Mouse (Mus musculus) megakaryocyte, adult 5-6 weeks (primary cell): ENCODE results near the gene Ech1. TPM values are rescaled to one million over a fixed set of nuclear protein-coding genes. Genes with fewer than 3 reads are reported as not detected.

Experiments
- ATAC-seq: 2 replicates; pipeline ENCODE4 v1.8.0; 2016; ENCODE audit warnings: mild to moderate bottlenecking, inconsistent platforms; ENCODE audit not compliant: poor library complexity, severe bottlenecking
- total RNA-seq, 2 experiments: library from RNA; stranded (forward) in 1 of 2; stranded (reverse) in 1 of 2; fragments of 153-499, 151-499 nt in 1 of 2; fragments of 221-1000, 200-1000 nt in 1 of 2; gene quantifications; 2 replicates each; pipeline versions ENCODE4 v1.2.3 to v1.2.4; 2015 to 2017

The Ech1 gene
- total RNA-seq (2015) = 119 TPM in 2 replicates
- 78.8 and 82.8 TPM in 2 replicates for total RNA-seq (2017)

DNA sequence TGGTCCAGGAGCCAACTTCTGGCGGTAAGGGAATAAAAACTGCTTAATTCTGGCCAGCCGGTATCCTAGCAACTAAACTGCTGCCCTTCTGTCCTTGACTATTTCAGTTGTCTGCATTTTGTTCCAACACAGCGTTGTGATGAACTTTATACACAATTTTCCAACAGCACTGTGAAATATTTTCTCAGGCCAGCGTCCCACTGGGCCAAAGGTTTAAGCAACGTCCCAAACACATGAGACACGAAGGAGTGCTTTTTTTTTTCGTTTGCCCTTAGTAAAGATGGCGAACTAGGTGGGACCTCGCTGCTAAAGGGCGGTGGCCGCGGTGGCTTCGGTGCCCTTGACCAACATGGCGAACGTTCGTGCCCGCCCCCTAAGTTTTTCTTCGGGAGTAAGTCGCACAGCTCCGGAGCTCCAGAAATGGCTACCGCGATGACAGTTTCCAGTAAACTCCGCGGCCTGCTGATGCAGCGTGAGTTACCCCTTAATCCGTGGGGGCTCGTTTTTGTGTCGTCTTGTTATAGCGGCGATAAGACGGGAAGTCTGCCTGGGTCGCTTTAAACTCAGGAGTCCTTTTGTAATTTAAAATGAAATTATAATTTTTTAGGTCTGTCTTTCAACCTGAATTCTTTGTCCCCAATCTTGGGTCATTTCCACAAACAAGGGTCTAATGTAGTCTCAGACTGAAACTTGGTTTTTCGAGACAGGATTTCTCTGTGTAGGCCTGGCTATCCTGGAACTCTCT, at the start of gene Ech1:
TSS of gene Ech1 (plus strand) at position 277 of the 745 bp plus-strand sequence.
- ATAC-seq = peak; percentile 98

DNA sequence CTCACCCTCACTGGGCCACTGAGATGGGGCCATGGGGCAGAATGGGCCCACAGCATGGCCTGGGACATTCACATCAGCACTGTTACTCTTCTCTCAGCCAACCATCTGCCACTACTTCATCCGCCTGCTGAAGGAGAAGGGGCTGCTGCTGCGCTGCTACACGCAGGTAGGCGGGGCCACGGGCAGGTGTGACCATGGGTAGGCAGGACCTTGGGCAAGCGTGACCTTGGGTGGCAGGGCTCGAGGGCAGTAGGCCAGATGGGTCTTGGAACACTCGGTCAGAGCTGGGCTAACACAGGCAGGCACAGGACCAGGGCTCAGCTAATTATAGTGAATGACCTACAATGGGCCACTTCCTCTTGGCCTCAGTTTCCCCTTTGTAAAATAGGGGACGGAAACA, 46.2 kb upstream of the Ech1 start:
- ATAC-seq = no peak

DNA sequence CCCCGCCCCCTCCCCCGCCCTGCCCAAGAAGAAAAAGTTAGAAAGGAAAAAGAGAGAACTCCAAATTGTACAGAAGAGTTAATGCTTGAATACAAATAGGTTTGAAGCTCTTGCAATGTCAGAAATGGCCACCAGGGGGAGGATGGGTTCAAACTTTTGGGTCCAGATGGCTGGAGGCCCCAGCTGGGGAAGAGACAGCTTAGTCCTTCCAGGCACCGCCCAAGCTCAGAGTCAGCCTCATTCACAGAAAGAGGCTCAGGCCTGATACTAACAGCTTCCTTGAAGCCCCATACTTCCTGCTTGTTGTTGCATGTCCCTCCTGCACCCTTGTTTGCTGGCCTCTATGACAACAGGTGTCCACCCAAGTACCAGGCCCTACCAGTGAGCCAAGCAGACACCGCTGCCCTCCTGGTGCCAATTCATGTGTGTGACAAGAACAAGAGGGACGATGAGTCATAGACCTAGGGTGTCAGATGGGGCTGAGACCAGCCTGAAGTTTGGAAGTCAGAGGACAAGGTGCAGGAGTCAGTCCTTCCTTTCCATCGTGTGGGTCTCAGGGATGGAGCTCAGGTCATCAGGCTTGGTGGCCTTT, 44.9 kb upstream of the Ech1 start:
- ATAC-seq = peak; percentile 79

DNA sequence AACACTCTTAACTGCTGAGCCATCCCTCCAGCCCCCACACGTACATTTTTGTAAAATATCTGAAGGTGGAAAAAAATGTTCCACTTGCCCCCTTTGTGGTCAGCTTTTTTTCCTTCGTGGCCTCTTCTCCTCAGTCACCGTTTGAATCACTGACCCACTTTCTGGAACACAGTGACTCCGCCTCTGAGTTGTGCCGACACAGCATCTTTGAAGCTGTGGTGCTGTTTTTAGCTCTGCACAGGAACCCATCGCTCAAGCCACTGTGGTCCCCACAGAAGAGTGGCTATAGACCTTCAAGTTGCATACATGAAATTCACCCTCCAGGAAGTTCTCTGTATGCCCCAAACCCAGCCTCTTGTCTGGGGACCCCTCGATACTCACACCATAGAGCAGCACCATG, 44.2 kb upstream of the Ech1 start:
- ATAC-seq = peak; percentile 34

DNA sequence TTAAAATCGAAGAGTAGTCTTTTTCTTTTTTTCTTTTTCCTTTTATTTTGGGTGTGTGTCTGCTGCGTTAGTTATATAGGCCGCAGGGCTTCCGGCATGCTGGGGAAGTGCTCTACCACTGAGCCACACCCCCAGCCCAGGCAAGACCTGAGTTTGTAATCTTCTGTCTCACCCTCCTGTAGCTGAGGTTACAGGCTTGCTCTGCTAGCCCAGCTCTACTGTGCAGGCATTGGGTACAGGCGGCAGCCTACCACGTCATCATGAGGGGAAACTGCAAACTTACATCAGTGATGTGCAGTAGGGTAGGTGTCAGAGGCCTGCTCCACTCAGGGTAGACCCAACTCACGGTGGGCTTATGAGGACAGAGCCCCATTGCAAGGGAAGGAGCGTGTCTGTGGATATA, 43.8 kb upstream of the Ech1 start:
- peak; percentile 92 for ATAC-seq

DNA sequence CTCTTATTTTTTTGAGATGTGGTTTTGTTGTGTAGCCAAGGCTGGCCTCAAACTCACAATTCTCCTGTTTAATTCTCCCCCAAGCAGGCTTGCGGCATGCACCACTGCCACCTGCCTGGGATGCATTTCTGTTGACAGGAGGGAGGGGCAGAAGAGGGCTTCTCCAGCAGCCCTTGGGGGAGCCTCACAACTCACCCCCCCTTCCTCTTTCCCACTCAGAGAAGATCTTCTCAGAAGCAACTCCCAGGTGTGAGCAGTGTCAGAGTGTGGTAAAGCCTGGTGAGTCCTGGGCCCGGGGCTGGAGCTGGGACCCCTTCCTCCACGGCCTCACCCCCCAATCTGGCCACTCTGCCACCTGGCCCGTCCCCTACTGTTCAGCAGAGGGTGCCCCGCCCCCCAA, 39.9 kb upstream of the Ech1 start:
- no peak for ATAC-seq

DNA sequence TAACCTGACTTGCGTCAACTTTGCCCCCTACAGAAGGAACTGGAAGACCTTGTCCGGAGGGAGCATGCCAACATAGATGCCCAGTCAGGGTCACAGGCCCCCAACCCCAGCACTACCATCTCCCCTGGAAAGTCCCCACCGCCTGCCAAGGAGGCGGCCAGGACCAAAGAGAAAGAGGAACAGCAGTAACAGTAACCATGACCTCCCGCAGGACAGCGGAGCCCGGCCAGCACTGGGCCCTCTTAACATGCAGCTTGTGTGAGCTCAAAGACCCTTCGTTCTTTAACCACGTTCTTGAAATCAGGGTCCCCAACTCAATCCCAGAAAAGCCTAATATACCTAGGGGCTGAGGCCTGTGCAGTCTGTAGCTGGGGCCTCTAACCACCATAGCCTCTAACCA, 37.1 kb upstream of the Ech1 start:
- ATAC-seq = no peak

DNA sequence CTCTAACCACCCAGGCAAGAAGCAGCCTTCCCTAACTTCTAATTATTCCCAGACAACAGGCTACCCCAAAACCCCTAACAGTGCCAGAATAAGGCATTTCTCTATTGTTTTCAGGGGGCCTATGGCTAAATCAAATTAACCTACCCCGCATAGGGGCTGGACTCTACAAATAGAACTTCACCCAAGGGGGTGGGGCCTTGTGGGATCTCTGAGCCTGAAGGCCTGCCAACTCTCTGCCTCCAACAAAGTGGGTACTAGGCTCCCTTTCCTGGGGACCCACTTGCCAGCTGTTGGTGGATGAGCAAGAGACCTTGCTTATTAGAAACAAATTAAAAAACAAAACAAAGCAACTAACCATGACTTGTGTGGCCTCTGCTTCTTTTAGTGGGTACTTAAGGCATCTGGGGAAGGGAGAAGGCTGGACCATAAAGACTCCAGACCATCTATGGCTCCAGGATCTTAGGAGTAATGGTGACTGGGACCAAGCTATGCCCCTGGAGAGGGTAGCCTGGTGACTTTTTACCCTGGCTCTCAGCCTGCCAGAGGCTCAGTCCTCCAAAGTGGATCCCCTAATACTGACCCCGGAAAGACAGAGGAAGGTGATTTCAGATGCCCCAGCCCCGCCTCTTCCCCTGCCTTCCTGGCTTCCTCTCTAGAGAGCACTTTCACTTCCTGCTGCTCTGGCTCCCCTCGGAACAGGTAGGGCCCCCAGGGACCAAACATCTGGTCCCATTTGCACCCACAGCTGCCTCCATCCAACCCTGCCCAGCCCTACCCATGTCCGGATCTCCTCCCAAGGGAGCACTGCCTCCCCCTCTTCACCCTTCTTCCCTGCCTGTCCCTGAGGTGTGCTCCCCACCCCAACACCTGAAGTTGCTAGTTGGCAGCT, 36.5 kb upstream of the Ech1 start, which contains the start of gene Rinl:
TSS of gene Rinl (plus strand) at position 663 of the 889 bp plus-strand sequence.
- ATAC-seq = peak; percentile 77

DNA sequence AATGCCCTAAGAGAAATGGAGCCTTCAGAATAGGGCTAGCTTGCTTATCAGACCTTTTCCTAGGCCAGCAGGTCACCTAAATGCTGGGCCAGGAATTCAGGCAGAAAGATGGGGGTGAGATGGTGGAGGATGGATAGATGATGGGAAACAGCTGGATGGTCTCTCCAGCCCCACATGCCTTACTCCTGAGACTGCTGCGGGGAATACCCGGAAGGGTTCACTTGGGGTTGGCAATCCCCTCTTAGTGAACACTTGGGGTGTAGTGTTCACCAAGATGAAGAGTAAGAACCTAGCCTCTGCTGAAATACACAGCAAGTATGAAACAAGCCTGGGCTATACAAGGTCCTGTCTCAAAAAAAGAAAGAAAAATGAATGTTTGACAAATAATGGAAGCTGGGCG, 35.8 kb upstream of the Ech1 start:
- ATAC-seq = no peak

DNA sequence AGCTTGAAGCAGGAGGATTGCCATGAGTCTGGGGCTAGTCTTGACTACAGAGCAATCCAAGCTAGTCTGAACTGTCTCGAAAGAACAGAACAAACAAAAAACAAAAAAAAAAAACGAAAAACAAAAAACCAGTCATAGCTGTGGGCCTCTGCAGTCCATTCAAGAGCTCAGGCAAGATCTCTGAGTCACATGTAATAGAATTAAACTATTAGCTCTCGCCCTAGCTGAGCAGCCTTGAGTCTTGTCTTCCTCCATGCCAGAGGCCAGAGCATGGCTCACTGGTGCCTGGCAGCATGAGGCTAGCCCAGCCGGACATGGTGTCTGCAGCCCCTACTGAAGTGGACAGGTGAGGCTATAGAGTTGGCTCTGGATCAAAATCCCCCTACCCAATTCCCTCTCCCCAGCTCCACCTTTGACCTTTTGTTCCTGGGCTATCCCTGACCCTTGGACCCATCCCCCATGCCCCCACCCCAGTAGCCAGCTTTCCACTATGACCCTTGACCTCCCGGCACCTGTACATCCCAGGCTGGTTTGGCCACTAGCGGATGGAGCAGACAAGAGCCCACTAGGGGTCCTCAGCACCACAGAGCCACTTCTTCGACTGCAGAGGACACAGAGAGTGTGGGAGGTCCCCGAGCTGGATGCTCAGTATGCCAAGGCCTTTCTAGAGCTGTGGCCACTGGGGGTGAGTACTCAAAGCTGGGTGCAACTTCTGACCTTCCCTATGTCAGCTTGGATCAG, 34.8 kb upstream of the Ech1 start:
- no peak for ATAC-seq

DNA sequence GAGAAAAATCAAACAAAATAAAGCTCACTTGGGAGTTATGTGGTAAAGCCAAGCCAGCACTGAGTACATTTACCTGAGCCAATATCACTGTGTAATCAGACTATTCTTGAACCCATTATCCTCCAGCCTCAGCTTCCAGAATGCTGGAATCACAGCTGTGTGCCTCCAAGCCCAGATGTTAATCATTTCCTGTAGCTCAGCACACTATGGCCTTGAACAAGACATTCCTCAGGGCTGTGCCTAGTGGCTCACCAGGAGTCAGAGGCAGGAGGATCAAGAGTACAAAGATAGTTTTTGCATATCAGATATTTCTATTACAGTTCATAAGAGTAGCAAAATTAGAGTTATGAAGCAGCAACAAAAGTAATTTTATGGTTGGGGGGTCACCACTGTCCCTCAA, 33.3 kb upstream of the Ech1 start:
- no peak for ATAC-seq

DNA sequence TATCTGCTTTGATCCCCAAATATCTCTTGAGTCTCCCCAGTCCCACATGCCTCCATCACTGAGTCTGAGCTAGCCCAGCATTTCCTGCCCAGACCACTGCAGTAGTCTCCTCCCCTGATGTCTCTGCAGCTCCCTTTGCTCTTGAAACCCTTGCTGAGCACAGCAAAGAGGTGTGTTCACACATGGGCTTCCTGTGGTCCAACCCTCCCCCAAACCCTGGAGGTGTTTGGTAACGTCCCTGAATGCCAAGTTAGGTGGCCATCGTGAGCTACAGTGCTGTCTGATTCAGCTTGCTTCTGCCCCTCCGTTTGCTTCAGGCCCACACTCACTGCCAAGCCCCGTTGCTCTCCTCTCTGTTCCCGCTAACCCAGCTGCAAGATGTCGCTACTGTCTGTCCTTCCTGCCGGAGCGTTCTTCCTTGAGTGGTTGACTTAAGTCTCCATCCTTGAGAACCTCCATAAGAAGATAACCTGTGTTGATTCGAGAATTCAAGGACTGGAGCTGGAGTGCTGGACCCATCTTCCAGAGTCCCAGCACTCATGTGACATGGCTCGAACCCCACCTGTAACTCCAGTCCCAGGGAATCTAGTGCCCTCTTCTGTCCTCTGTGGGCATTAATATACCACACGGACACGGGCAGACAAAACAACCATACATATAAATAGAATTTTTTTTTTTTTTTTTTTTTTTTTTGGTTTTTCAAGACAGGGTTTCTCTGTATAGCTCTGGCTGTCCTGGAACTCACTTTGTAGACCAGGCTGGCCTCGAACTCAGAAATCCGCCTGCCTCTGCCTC, 32.4 kb upstream of the Ech1 start:
- peak; percentile 55 for ATAC-seq

DNA sequence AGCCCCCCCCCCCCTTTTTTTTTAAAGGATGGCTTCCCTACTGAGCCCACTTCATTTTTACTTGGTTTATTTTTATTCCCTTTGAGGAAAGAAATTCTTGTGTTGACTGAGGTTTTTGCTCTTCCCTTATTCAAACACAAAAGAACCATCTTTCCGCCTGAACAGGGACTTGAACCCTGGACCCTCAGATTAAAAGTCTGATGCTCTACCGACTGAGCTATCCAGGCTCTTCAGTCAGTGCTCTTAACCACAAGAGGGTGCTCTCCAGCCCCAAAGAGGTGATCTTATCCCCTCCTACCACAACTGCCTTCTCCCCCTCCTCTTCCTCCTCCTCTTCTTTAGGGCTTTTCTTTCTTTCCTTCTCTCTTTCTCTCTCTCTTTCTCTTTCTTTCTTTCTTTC, 31.2 kb upstream of the Ech1 start:
- ATAC-seq = no peak

DNA sequence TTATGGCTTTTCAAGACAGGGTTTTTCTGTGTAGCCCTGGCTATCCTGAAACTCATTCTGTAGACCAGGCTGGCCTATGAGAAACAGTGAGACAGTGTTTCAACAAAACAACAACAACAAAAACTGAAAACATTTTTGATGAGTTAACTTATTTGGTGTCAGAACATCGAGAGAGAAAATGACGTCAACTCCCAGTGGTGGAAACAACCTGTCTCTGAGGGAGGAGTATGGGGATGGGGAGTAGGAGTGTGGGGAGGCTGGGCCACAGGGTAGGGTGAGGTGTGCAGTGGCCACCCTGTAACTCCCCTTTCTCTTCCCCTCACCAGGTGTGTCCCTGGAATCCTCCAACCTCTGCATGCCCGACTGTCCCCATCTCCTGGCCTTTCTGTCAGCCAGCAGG, 30.5 kb upstream of the Ech1 start:
- ATAC-seq = no peak

DNA sequence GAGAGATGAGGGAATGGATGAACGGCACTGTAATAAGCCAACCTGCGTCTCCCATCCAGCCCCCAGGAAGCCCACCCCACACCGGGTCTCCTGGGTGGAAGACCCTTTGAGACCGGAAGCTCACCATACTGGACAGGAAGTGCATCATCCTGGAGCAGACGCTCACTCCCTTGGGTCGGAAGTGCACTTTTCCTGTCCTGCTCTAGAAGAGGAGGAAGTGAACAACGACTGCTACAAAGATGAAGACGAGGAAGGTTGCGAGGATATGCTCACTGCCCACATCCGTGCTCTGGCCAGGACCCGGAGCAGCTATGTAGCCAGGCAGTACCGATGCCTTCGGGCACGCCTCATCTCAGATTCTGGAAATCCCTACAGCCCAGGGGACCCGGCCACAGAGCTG, 29.2 kb upstream of the Ech1 start:
- peak; percentile 61 for ATAC-seq

DNA sequence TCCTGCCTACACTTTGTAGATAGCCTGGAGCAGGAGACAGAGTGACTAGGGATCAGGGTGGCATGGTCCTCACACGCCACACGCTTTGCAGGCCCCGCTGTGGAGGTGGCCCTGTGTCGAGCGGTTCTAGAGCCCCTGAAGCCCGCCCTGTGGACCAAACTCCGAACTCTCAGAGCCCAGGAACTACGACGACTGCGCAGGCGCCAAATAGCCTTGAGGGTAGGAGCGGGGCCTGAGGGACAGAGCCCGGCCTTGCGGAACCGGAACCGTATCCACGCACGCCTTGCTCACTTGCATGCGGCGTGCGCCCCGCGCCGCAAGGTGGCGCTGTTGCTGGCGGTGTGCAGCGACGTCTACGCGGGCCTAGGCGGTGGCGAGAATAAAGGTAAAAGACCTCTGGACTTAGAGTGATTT, 28.4 kb upstream of the Ech1 start:
- peak; percentile 89 for ATAC-seq

DNA sequence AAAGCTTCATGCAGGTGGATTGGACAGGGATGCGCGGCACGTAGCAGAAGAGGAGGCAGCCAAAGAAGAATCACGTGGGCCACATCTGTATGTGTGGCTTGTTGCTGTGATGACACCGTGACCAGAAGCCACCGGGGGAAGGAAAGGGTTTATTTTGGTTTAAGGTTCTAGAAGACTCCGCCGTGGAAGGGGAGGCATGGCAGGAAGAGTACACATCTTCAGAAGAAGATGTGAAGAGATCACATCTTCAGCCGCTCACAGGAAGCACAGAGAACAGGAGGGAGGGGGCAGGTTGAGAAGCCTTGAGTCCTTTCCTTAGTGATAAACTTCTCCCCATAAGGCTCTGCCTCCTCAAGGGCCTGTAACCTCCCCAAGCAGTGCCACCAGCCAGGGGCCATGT, 25.0 kb upstream of the Ech1 start:
- ATAC-seq = no peak

DNA sequence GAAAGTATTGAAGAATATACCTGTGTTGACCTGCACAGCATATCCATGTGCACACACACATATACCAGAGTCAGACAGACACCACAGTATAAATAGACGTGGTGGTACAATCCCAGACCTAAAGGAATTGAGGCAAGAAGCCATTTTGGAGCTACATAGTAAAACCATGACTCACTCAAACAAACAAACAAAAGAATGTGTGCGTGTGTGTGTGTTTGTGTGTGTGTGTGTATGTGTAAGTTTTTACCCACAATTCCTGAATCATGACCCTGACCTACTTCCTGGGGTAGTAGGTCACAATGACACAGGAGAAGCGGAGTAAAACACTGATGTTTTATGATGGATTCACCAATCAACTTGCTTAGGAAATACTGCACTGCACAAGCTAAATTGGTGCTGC, 23.6 kb upstream of the Ech1 start:
- ATAC-seq = no peak

DNA sequence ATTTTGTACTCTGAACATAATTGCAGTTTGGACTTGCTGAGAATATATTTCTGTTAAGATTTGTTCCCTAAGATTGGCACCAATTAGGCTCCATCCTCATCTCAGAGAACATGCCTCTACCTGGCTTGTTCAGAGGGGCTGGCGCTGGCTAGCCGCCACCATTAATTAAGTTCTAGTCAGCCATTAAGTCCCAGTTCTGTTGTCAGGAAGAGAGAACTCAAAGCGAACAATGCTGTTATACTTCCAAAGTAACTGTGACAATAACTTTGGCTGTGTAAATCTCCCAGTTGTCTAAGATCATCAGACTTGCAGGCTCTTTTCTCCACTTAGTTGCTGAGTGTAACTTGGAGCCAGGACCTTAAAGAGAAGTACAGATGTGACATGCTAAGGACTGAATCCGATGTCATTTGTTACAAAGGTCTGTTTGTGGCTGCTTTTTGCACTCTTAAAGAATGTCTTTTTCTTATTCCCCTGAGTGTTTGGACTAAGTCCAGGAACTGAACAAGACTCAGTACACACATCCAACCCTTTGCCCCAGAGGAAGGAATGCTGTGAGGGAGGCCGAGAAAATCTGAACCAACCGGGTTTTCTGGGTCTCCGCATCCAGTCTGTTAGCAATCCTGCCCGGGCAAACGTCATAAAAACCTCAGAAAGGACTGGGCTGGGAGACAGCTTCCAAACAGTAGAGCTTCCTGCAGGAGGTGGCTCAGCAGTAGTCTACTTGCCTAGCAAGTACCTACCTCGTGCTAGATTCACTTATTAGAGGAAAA, 22.9 kb upstream of the Ech1 start:
- ATAC-seq = no peak
